Mouse (Mus musculus): ENCODE data around the gene Lonrf2. TPM values are rescaled to one million over a fixed set of nuclear protein-coding genes. Genes with fewer than 3 reads are reported as not detected.

Lonrf2 gene
- total RNA-seq, 1 experiment from 2014 or later = not detected

- ATAC-seq (replicated peaks; ENCODE audit: insufficient number of reproducible peaks, low FRiP score, low TSS enrichment, poor library complexity, severe bottlenecking) = no peak
These were observed 6.8 kb upstream of the Lonrf2 start for GRCm38 (mm10) chr1:38843275-38843674.

- no peak for ATAC-seq (replicated peaks; ENCODE audit: insufficient number of reproducible peaks, low FRiP score, low TSS enrichment, poor library complexity, severe bottlenecking)
These were observed 6.3 kb upstream of the Lonrf2 start for GRCm38 (mm10) chr1:38842861-38843260.

GRCm38 (mm10) chr1:38839944-38840343, 3.4 kb upstream of the Lonrf2 start:
- ATAC-seq (replicated peaks; ENCODE audit: insufficient number of reproducible peaks, low FRiP score, low TSS enrichment, poor library complexity, severe bottlenecking) = no peak

GRCm38 (mm10) chr1:38835568-38836476, 689 bp downstream of the Lonrf2 start:
- no peak for ATAC-seq (replicated peaks; ENCODE audit: insufficient number of reproducible peaks, low FRiP score, low TSS enrichment, poor library complexity, severe bottlenecking)

GRCm38 (mm10) chr1:38834899-38835298, 1.6 kb downstream of the Lonrf2 start:
- ATAC-seq (replicated peaks; ENCODE audit: insufficient number of reproducible peaks, low FRiP score, low TSS enrichment, poor library complexity, severe bottlenecking) = no peak

- ATAC-seq (replicated peaks; ENCODE audit: insufficient number of reproducible peaks, low FRiP score, low TSS enrichment, poor library complexity, severe bottlenecking) = no peak
These were observed 11.6 kb downstream of the Lonrf2 start for GRCm38 (mm10) chr1:38824926-38825325.

- no peak for ATAC-seq (replicated peaks; ENCODE audit: insufficient number of reproducible peaks, low FRiP score, low TSS enrichment, poor library complexity, severe bottlenecking)
These were observed 12.7 kb downstream of the Lonrf2 start for GRCm38 (mm10) chr1:38823851-38824250.

GRCm38 (mm10) chr1:38819691-38820090, 16.8 kb downstream of the Lonrf2 start:
- ATAC-seq (replicated peaks; ENCODE audit: insufficient number of reproducible peaks, low FRiP score, low TSS enrichment, poor library complexity, severe bottlenecking) = no peak

GRCm38 (mm10) chr1:38817671-38818070, 18.8 kb downstream of the Lonrf2 start:
- ATAC-seq (replicated peaks; ENCODE audit: insufficient number of reproducible peaks, low FRiP score, low TSS enrichment, poor library complexity, severe bottlenecking) = no peak

- ATAC-seq (replicated peaks; ENCODE audit: insufficient number of reproducible peaks, low FRiP score, low TSS enrichment, poor library complexity, severe bottlenecking) = no peak
These were observed 19.2 kb downstream of the Lonrf2 start for GRCm38 (mm10) chr1:38817268-38817667.

GRCm38 (mm10) chr1:38816306-38816705, 20.2 kb downstream of the Lonrf2 start:
- no peak for ATAC-seq (replicated peaks; ENCODE audit: insufficient number of reproducible peaks, low FRiP score, low TSS enrichment, poor library complexity, severe bottlenecking)

GRCm38 (mm10) chr1:38807121-38807520, 29.4 kb downstream of the Lonrf2 start:
- ATAC-seq (replicated peaks; ENCODE audit: insufficient number of reproducible peaks, low FRiP score, low TSS enrichment, poor library complexity, severe bottlenecking) = no peak

GRCm38 (mm10) chr1:38800402-38800801, 36.1 kb downstream of the Lonrf2 start:
- no peak for ATAC-seq (replicated peaks; ENCODE audit: insufficient number of reproducible peaks, low FRiP score, low TSS enrichment, poor library complexity, severe bottlenecking)

- no peak for ATAC-seq (replicated peaks; ENCODE audit: insufficient number of reproducible peaks, low FRiP score, low TSS enrichment, poor library complexity, severe bottlenecking)
These were observed 37.2 kb downstream of the Lonrf2 start for GRCm38 (mm10) chr1:38799304-38799703.

- ATAC-seq (replicated peaks; ENCODE audit: insufficient number of reproducible peaks, low FRiP score, low TSS enrichment, poor library complexity, severe bottlenecking) = no peak
These were observed 39.6 kb downstream of the Lonrf2 start for GRCm38 (mm10) chr1:38796936-38797335.

GRCm38 (mm10) chr1:38795496-38795895, 41.0 kb downstream of the Lonrf2 start:
- ATAC-seq (replicated peaks; ENCODE audit: insufficient number of reproducible peaks, low FRiP score, low TSS enrichment, poor library complexity, severe bottlenecking) = no peak

GRCm38 (mm10) chr1:38791016-38791810, 45.3 kb downstream of the Lonrf2 start:
- ATAC-seq (replicated peaks; ENCODE audit: insufficient number of reproducible peaks, low FRiP score, low TSS enrichment, poor library complexity, severe bottlenecking) = no peak

- ATAC-seq (replicated peaks; ENCODE audit: insufficient number of reproducible peaks, low FRiP score, low TSS enrichment, poor library complexity, severe bottlenecking) = no peak
These were observed 46.4 kb downstream of the Lonrf2 start for GRCm38 (mm10) chr1:38789988-38790602.

GRCm38 (mm10) chr1:38788904-38789303, 47.6 kb downstream of the Lonrf2 start:
- ATAC-seq (replicated peaks; ENCODE audit: insufficient number of reproducible peaks, low FRiP score, low TSS enrichment, poor library complexity, severe bottlenecking) = no peak
